Mouse (Mus musculus) small intestine, adult 2 months (tissue): ENCODE measurements around the gene Cpa2. TPM values are rescaled to one million over a fixed set of nuclear protein-coding genes. Genes with fewer than 3 reads are reported as not detected.

ENCODE experiments used
- H3K27ac ChIP-seq: fragments of 200-500 bp; 2 replicates; pipeline ENCODE4 v1.5.1; 2012; ENCODE audit warnings: low read depth, low read length, control low read depth, inconsistent platforms; ENCODE audit not compliant: insufficient read depth
- H3K27me3 ChIP-seq: fragments of 200-500 bp; 2 replicates; pipeline ENCODE4 v1.6.1; 2012; ENCODE audit warnings: mild to moderate bottlenecking, moderate library complexity, low read length, inconsistent platforms; ENCODE audit not compliant: control insufficient read depth, insufficient read depth
- H3K36me3 ChIP-seq: fragments of 200-500 bp; 2 replicates; pipeline ENCODE4 v1.6.1; 2012; ENCODE audit warnings: mild to moderate bottlenecking, low read length, control low read depth, inconsistent platforms; ENCODE audit not compliant: control insufficient read depth, insufficient read depth
- H3K4me1 ChIP-seq: fragments of 200-500 bp; 2 replicates; pipeline ENCODE4 v1.6.1; 2012; ENCODE audit warnings: low read length, inconsistent platforms, mixed read lengths; ENCODE audit not compliant: control insufficient read depth, insufficient read depth, insufficient read length
- H3K4me3 ChIP-seq: fragments of 200-500 bp; 2 replicates; pipeline ENCODE4 v1.5.1; 2012; ENCODE audit warnings: low read depth, mild to moderate bottlenecking, control low read depth, inconsistent platforms, low read length, moderate library complexity
- CTCF ChIP-seq: fragments of 200-500 bp; IDR thresholded peaks from 2 replicates; pipeline ENCODE4 v1.5.1; 2012; ENCODE audit warnings: low read depth, mild to moderate bottlenecking, control low read depth, inconsistent platforms, low read length, moderate library complexity, mixed read lengths; ENCODE audit not compliant: insufficient replicate concordance, insufficient read length; ENCODE audit errors: extremely low read depth
- POLR2A ChIP-seq: fragments of 200-500 bp; IDR thresholded peaks from 2 replicates; pipeline ENCODE4 v1.6.1; 2012; ENCODE audit warnings: low read depth, mild to moderate bottlenecking, control low read depth, inconsistent platforms, low read length, moderate library complexity
- WGBS: fragments of 180-500 bp; shearing (Covaris S2); methylation state at CpG from one replicate; pipeline ENCODE4 v1.1.7; 2018; 5-methylcytosine and 5-hydroxymethylcytosine counted together
- polyA plus RNA-seq: library from polyadenylated mRNA; depleted of rRNA; stranded (reverse); fragments of >200 nt; gene quantifications from 2 replicates; pipeline ENCODE4 v1.2.3, GENCODE M21; 2012; rRNA removed

The Cpa2 gene
- polyA plus RNA-seq = 0.90 and 296 TPM in 2 replicates

DNA sequence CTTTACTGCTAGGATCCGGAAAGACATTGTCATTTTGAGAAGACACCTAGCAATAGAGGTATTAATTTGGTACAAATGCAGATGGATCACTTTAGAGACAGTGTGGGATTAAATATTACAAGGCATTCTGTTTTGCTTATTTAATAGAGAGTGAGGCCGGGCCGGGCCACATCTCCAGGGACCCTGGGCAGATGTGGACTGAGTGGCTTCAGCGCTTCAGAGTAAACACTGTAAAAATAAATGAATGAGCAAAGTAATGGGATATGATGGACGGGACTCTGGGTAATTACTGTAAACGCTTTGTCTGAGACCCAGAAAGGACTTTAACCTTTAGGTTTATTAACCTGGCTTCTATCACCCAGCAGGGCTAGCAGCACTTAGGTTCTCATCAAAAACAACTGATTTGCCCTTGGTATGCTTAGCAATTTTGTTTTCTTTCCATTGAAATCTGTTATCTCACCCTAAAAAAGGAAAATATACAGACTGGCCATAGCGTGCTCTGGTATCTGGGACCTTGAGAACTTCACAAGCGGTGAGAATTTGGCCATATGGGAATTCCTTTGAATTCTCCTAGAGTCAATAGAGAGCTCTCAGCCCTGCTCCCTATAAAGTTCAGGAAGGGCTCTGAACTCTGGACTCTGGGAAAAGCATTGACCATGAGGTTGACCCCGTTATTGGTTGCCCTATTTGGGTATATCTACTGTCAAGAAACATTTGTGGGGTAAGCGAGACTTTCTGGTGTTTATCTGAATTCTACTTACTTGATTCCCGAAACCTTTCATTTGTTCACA is at the start of gene Cpa2:
TSS of gene Cpa2 (plus strand) at position 574 of the 791 bp plus-strand sequence.
- WGBS = 36% methylated on average over 11 of the region's 11 CpGs
- Histone ChIP-seq H3K36me3 (no peaks in the 10 kb centered on the region), H3K4me3 (no peak within 1 kb of the TSS), H3K4me1 (no peaks in the 10 kb centered on the region), H3K27me3 (no peaks in the 10 kb centered on the region), H3K27ac (no peak within 1 kb of the TSS)
- TF ChIP-seq POLR2A (no peak), CTCF (no peak)

DNA sequence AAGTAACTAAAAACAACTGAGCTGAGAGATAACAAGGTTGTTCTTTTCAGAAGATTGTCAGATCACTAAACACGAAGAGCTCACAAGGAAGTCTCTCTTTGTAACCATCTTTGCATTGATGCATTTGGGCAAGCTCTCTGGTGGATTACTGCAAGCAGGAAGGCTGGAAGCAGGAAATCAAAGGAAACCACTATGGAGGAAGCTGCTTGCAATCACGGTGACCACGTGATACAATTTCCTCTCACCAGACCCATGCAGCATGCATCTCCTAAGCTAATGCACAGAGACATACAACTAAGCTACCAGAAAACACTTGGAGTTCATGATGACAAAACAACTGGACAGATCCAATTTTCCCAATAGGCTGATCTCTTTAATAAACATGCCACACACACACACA is 42.3 kb upstream of the Cpa2 start:
- Histone ChIP-seq H3K4me1 (no peaks in the 10 kb centered on the region), H3K27me3 (no peaks in the 10 kb centered on the region), H3K27ac (no peak overlapping the region), H3K4me3 (no peak overlapping the region), H3K36me3 (peaks cover 43% of the 10 kb centered on the region)
- WGBS = 71% methylated on average over 3 of the region's 3 CpGs
- TF ChIP-seq CTCF = no peak
- TF ChIP-seq POLR2A = no peak

DNA sequence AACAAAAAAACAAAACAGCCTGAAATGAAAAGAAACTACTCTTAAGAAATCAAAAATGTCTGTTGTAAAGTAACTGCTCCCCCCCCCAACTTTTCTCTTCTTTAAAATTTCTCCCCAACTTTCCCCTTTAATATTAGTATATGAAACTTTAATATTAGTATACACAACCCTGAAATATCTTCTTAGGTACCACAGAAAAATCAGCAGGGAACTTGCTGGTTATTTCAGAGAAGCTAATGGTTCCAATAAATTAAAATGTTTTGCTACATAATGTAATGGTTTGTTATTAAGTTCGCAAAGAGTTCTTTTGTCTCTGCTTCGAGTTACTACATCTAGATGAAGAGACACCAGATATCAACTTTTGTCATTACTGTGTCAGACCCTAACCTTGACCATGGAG is 32.6 kb upstream of the Cpa2 start:
- Histone ChIP-seq H3K4me3 (peak overlapping the region; percentile 85), H3K36me3 (peaks cover 16% of the 10 kb centered on the region), H3K4me1 (peaks cover 3% of the 10 kb centered on the region; the same call in 1 of the 2 replicates), H3K27ac (0 out of 2 replicates have a peak overlapping the region, but pooled peaks have one; percentile 69), H3K27me3 (no peaks in the 10 kb centered on the region)
- 5% methylated on average over 2 of the region's 2 CpGs for WGBS
- no peak for TF ChIP-seq CTCF
- no peak for TF ChIP-seq POLR2A

DNA sequence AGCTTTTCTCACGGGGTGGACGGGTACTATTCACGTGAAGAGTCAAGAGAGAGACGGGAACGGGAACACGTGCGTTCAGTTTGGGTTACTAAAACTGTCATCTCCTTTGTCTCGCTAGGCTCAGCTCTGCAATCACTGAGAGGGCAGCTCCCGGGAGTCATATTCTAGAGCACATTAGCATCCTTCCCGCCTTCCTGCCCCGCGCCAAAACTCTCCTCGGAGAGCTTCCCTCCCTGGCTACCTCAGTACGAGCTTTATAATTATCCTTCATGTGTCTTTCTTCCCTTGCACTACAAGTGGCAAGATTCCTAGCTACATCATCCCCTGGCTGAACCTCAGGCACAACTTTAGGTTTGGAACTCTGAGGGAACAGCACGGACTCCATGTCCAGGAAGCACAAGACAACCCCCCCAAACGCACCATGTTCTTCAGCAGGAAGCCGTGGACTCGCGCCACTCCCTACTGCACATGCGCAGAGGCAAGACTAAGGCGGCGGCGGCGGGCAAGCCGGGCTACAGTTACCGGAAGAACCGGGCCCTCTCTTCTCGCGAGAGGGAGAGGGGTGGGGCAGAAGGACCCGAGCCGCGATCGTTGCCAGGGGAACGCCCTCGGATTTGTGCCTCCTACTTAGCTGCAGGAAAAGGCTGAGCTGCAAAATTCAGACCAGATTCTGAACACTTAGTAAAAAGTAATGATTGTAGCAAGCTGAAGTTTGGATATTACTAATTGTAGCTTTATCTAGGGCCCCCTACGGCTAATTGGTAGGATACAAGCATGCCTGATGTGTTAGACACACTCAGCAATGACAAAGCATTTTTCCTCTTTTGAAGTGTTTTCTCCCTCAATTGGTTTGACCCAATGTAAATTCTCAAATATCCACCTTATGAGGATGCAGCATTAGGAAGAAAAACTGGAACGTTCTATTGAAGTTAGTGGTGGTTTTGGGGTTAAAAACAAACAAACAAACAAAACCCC is 31.8 kb upstream of the Cpa2 start, which contains the start of the genes Tmem209 and Ssmem1:
TSS of gene Tmem209 (minus strand) at position 519 of the 975 bp plus-strand sequence.
TSS of gene Ssmem1 (plus strand) at position 585 of the 975 bp plus-strand sequence.
- under 1% methylated on average over 37 of the region's 37 CpGs for WGBS
- H3K36me3 ChIP-seq = peaks cover 12% of the 10 kb centered on the region
- peak within 1 kb of the TSS; percentile 85 for H3K4me3 ChIP-seq
- TF ChIP-seq POLR2A = peak; percentile 92
- TF ChIP-seq CTCF = no peak
- H3K27ac ChIP-seq = peak within 1 kb of the TSS; percentile 69
- peaks cover 3% of the 10 kb centered on the region; the same call in 1 of the 2 replicates for H3K4me1 ChIP-seq
- no peaks in the 10 kb centered on the region for H3K27me3 ChIP-seq

DNA sequence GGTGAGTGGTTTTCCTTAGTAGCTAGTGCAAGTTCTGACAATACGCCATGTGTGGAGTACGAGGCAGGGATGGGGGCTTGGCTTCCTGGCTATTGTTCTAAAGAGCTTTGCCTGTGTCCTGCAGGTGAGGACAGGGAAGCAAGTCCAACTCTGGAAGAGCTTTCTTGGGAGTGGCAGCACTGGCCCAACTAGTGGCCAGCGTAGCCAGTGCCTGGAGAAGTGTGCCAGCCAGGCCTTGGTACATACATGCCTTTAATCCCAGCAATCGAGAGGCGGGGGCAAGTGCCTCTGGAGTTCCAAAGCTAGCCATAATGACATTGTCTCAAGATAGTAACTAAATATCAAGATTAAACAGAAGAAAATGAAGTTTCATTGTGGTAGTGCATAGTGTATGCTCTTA is 31.1 kb upstream of the Cpa2 start:
- TF ChIP-seq POLR2A (no peak), CTCF (no peak)

DNA sequence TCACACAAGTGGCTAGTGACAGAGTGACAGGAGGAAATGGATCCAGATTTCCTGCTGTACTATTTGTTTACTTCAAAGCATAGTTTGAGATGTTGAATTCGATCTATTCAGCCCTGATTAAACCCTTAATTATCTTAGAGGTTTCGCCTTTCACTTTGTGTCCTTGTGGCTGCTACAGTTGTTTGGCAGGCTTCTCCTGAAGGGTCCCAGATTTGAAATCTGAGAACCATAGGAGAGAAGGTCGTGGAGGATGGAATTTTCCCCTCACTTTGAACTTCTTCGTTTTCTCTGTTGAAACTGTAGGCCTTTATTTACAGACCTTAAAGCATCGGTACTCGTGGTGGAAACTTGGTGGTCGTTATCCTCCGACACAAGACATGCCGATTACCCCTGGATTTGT is 27.1 kb upstream of the Cpa2 start:
- Histone ChIP-seq H3K36me3 (no peaks in the 10 kb centered on the region), H3K4me1 (peaks cover 3% of the 10 kb centered on the region; the same call in 1 of the 2 replicates), H3K4me3 (no peak overlapping the region), H3K27me3 (no peaks in the 10 kb centered on the region), H3K27ac (no peak overlapping the region)
- TF ChIP-seq POLR2A (no peak), CTCF (no peak)
- 47% methylated on average over 9 of the region's 9 CpGs for WGBS

More for the DNA sequence above, 31.1 kb upstream of the Cpa2 start:
- no peak overlapping the region for H3K4me3 ChIP-seq
- H3K27me3 ChIP-seq = no peaks in the 10 kb centered on the region
- peaks cover 3% of the 10 kb centered on the region; the same call in 1 of the 2 replicates for H3K4me1 ChIP-seq
- no peak overlapping the region for H3K27ac ChIP-seq
- peaks cover 7% of the 10 kb centered on the region for H3K36me3 ChIP-seq
- 76% methylated on average over 5 of the region's 5 CpGs for WGBS
